Comparison of ENCODE assay signal across 9 mouse cellular contexts in the genomic region with DNA sequence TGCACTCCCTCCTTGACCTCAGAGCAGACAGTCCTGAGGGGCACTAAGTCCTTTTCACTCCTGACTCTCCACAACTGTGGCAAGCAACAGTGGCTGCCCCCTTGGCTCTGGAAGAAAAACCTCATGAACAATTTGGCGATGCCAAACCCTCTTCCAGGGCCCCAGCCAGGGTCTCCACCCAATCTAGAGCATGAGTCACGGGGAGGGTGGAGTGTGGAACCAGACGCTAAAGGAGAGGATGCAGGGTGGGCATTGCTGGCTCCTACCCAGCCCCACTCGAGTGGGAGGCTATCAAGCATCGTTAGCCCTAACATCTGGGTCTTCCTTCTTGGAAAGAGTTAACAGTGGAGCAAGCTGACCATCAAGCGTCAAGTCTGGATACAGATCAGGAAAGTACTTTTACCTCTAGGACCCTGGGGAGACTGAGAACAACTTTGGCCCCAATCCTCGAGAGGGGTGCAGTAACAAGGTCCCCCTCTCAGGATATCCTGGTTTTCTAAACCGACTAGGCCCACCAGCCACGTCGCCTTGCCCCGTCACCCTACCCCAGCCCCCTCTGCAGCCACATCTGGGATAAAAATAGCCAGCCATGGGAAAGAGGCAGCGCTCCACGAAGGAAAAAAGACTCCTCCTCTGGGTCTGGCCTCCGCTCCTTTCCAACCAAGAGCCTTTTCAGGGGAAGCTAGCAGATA. TPM values are rescaled to one million over a fixed set of nuclear protein-coding genes. Genes with fewer than 3 reads are reported as not detected.
DNase-seq lines count a peak whose midpoint lies in the region; ATAC-seq and TF ChIP-seq lines count a peak whose summit lies in the region.
"Had no signal": no experiment of that assay in that cellular context is flagged by ENCODE, and none has a peak within 500 bp of the region (broad histone marks: within the 10 kb centered on the region; RNA-seq: fewer than 3 reads in every experiment).

No protein-coding gene starts in this region.

- peak overlapping the region; percentile 94 for H3K4me2 ChIP-seq in embryonic facial prominence, embryonic 15.5 days (replicated peaks)
- H3K4me2 ChIP-seq in heart, embryonic 16.5 days (ENCODE audit: low read depth, low read length), result peak overlapping the region; percentile 93
- peak overlapping the region; percentile 98 for H3K4me2 ChIP-seq in limb, embryonic 14.5 days (replicated peaks; ENCODE audit: low read depth, low read length, severe bottlenecking)
- H3K4me2 ChIP-seq in myocyte (ENCODE audit: low read depth), result peak overlapping the region; percentile 88

- peak overlapping the region; percentile 73 for H3K4me3 ChIP-seq in C2C12 (ENCODE audit: insufficient read depth, poor library complexity, severe bottlenecking)
- peak overlapping the region; percentile 96 for H3K4me3 ChIP-seq in embryonic facial prominence, embryonic 15.5 days (replicated peaks)
- peak overlapping the region; percentile 92 for H3K4me3 ChIP-seq in heart, embryonic 16.5 days (ENCODE audit: low read length)
- peak overlapping the region; percentile 86 for H3K4me3 ChIP-seq in limb, embryonic 14.5 days (replicated peaks; ENCODE audit: low read length)
- peak overlapping the region; percentile 78 for H3K4me3 ChIP-seq in myocyte

- peaks cover 18% of the 10 kb centered on the region for H3K79me3 ChIP-seq in C2C12 (ENCODE audit: low read depth)

- H3K4me1 ChIP-seq in embryonic facial prominence, embryonic 15.5 days, result peaks cover 49% of the 10 kb centered on the region
- H3K4me1 ChIP-seq in heart, embryonic 16.5 days (ENCODE audit: control insufficient read depth, insufficient read depth, low read length), result peaks cover 36% of the 10 kb centered on the region
- H3K4me1 ChIP-seq in limb, embryonic 14.5 days (ENCODE audit: control insufficient read depth, insufficient read depth, low read length), result peaks cover 25% of the 10 kb centered on the region

- WGBS in embryonic facial prominence, embryonic 15.5 days, result 1% methylated on average over 14 of the region's 14 CpGs
- WGBS in heart, embryonic 16.5 days, result 1% methylated on average over 14 of the region's 14 CpGs
- 2% methylated on average over 14 of the region's 14 CpGs for WGBS in limb, embryonic 14.5 days

- no peak; the same call in 1 of the 2 replicates for ATAC-seq in embryonic facial prominence, embryonic 15.5 days (ENCODE audit: insufficient number of reproducible peaks, low FRiP score, low TSS enrichment, low read depth)
- peak; percentile 15; the same call in 1 of the 2 replicates for ATAC-seq in heart, embryonic 16.5 days (replicated peaks; ENCODE audit: extremely low read depth, insufficient read depth, low FRiP score)
- ATAC-seq in limb, embryonic 14.5 days (ENCODE audit: low FRiP score, low read depth), result no peak

- TF ChIP-seq POLR2A in limb, embryonic 14.5 days (IDR thresholded peaks at IDR 0.05; ENCODE audit: borderline replicate concordance, extremely low read depth, insufficient read depth, insufficient read length), result no peak
- TF ChIP-seq POLR2A in myocyte (IDR thresholded peaks at IDR 0.05; ENCODE audit: insufficient read length, low read depth), result peak; percentile 59

- TF ChIP-seq CTCF in C2C12 (IDR thresholded peaks at IDR 0.05; ENCODE audit: control insufficient read depth, insufficient read depth, insufficient read length), result no peak

- H3K79me2 ChIP-seq in C2C12 (ENCODE audit: control insufficient read depth, insufficient read depth), result peaks cover 66% of the 10 kb centered on the region
- H3K79me2 ChIP-seq in myocyte (ENCODE audit: control insufficient read depth, insufficient read depth), result peaks cover 34% of the 10 kb centered on the region

- H3K9me3 ChIP-seq in embryonic facial prominence, embryonic 15.5 days (replicated peaks), result no peaks in the 10 kb centered on the region
- H3K9me3 ChIP-seq in heart, embryonic 16.5 days (replicated peaks; ENCODE audit: control insufficient read depth, low read length), result no peaks in the 10 kb centered on the region
- H3K9me3 ChIP-seq in limb, embryonic 14.5 days (ENCODE audit: control insufficient read depth, low read length), result no peaks in the 10 kb centered on the region
- H3K9me3 ChIP-seq: G1E had no signal

- peak; percentile 24 for DNase-seq in cerebellum, adult 11 months
- no peak for DNase-seq in cerebellum, postnatal 4 days (ENCODE audit: low spot score in 2 of 2)
- peak; percentile 9 for DNase-seq in limb, embryonic 14.5 days (ENCODE audit: low spot score)
- DNase-seq in frontal cortex, postnatal 10 days (ENCODE audit: low spot score in 2 of 2), result no peak

- H3K27me3 ChIP-seq in C2C12 (ENCODE audit: control insufficient read depth, insufficient read depth, insufficient read length), result no peaks in the 10 kb centered on the region
- H3K27me3 ChIP-seq in embryonic facial prominence, embryonic 15.5 days, result no peaks in the 10 kb centered on the region
- no peaks in the 10 kb centered on the region for H3K27me3 ChIP-seq in heart, embryonic 16.5 days (ENCODE audit: control insufficient read depth, insufficient read depth, low read length)
- no peaks in the 10 kb centered on the region for H3K27me3 ChIP-seq in limb, embryonic 14.5 days (ENCODE audit: control insufficient read depth, insufficient read depth, low read length)
- H3K27me3 ChIP-seq in myocyte (ENCODE audit: control insufficient read depth, insufficient read depth, insufficient read length), result no peaks in the 10 kb centered on the region

- peak overlapping the region; percentile 98 for H3K27ac ChIP-seq in embryonic facial prominence, embryonic 15.5 days (replicated peaks)
- H3K27ac ChIP-seq in heart, embryonic 16.5 days (ENCODE audit: low read length), result peak overlapping the region; percentile 98
- peak overlapping the region; percentile 90 for H3K27ac ChIP-seq in limb, embryonic 14.5 days (replicated peaks; ENCODE audit: low read depth, low read length)

- peak overlapping the region; percentile 89 for H3K9ac ChIP-seq in embryonic facial prominence, embryonic 15.5 days
- peak overlapping the region; percentile 84 for H3K9ac ChIP-seq in heart, embryonic 16.5 days (ENCODE audit: low read length)
- peak overlapping the region; percentile 94 for H3K9ac ChIP-seq in limb, embryonic 14.5 days (ENCODE audit: low read depth, low read length, severe bottlenecking)

- H3ac ChIP-seq in C2C12 (ENCODE audit: control insufficient read depth, insufficient read length, low read depth) (peak overlapping the region; percentile 94), myocyte (ENCODE audit: control insufficient read depth, insufficient read length) (peak overlapping the region; percentile 76)

- peaks cover 21% of the 10 kb centered on the region for H3K36me3 ChIP-seq in C2C12 (ENCODE audit: control insufficient read depth, insufficient read depth)
- peaks cover 26% of the 10 kb centered on the region for H3K36me3 ChIP-seq in embryonic facial prominence, embryonic 15.5 days
- peaks cover 13% of the 10 kb centered on the region for H3K36me3 ChIP-seq in heart, embryonic 16.5 days (ENCODE audit: control insufficient read depth, insufficient read depth)
- peaks cover 22% of the 10 kb centered on the region for H3K36me3 ChIP-seq in limb, embryonic 14.5 days (ENCODE audit: control insufficient read depth, insufficient read depth, low read length)
- peaks cover 4% of the 10 kb centered on the region for H3K36me3 ChIP-seq in myocyte (ENCODE audit: control insufficient read depth, insufficient read depth)
- H3K36me3 ChIP-seq: G1E had no signal

TF ChIP-seq in C2C12, 6 proteins besides CTCF, POLR2A, EP300 and RAD21:
- TF ChIP-seq MYOG (IDR thresholded peaks at IDR 0.05; ENCODE audit: control insufficient read depth, extremely low read depth, insufficient read length), result no peak
- TF ChIP-seq USF1 (IDR thresholded peaks at IDR 0.05; ENCODE audit: low read depth), result no peak
- no peak for TF ChIP-seq CEBPB (IDR thresholded peaks at IDR 0.05; ENCODE audit: low read depth)
- TF ChIP-seq MYOD1 (IDR thresholded peaks at IDR 0.05; ENCODE audit: control insufficient read depth, insufficient read length, low read depth), result no peak
- TF ChIP-seq MAX (IDR thresholded peaks at IDR 0.05), result no peak
- no peak for TF ChIP-seq FOSL1 (IDR thresholded peaks at IDR 0.05; ENCODE audit: insufficient read depth, low read length, poor library complexity, severe bottlenecking)
TF ChIP-seq in C2C12: peak in this region for 0.

TF ChIP-seq in myocyte, 11 proteins besides CTCF, POLR2A, EP300 and RAD21 (continues in another document):
- TF ChIP-seq USF1 (IDR thresholded peaks at IDR 0.05; ENCODE audit: low read depth) (no peak), TCF3 (IDR thresholded peaks at IDR 0.05; ENCODE audit: insufficient read length, low read depth) (no peak), SRF (IDR thresholded peaks at IDR 0.05; ENCODE audit: control insufficient read depth, insufficient read length, low read depth) (no peak), MYOD1 (IDR thresholded peaks at IDR 0.05; ENCODE audit: control insufficient read depth in 1 of 3, insufficient read length in 2 of 3, low read depth in 2 of 3) (no peak), MYOG (IDR thresholded peaks at IDR 0.05; ENCODE audit: control insufficient read depth in 1 of 3, insufficient read depth in 1 of 3, insufficient read length in 2 of 3, low read depth in 2 of 3) (no peak), REST (IDR thresholded peaks at IDR 0.05; ENCODE audit: insufficient read depth, insufficient read length) (no peak)

RNA-seq across cellular contexts. Expression of a gene that starts 1.1 kb away (rescaled TPM):
- polyA plus RNA-seq in C2C12 (2012; fragmentation: generic; extraction: Trizol), result 26.8 TPM
- 19.0 and 19.3 TPM in 2 replicates for polyA plus RNA-seq in embryonic facial prominence, embryonic 15.5 days (2015; fragmentation: Nextera tagmentation; extraction: Ambion mirVana)
- 10.3 and 11.5 TPM in 2 replicates for polyA plus RNA-seq in heart, embryonic 16.5 days (2015; fragmentation: Nextera tagmentation; extraction: Ambion mirVana)
- 88.4 and 110 TPM in 2 replicates for polyA plus RNA-seq in limb, embryonic 14.5 days (2012; rRNA removed)
- polyA plus RNA-seq in limb, embryonic 14.5 days (2014; fragmentation: Nextera tagmentation; extraction: Ambion mirVana), result 20.5 and 24.6 TPM in 2 replicates
- 20.9 TPM for polyA plus RNA-seq in myocyte (2012; fragmentation: generic; extraction: Trizol)

RNA-seq across cellular contexts. Expression of a gene that starts 36.4 kb away (rescaled TPM):
- 296 TPM for polyA plus RNA-seq in C2C12 (2012; fragmentation: generic; extraction: Trizol)
- 145 and 152 TPM in 2 replicates for polyA plus RNA-seq in embryonic facial prominence, embryonic 15.5 days (2015; fragmentation: Nextera tagmentation; extraction: Ambion mirVana)
- 82.6 and 89.5 TPM in 2 replicates for polyA plus RNA-seq in heart, embryonic 16.5 days (2015; fragmentation: Nextera tagmentation; extraction: Ambion mirVana)
- polyA plus RNA-seq in limb, embryonic 14.5 days (2012; rRNA removed), result 110 and 121 TPM in 2 replicates
- polyA plus RNA-seq in limb, embryonic 14.5 days (2014; fragmentation: Nextera tagmentation; extraction: Ambion mirVana), result 135 and 139 TPM in 2 replicates
- 400 TPM for polyA plus RNA-seq in myocyte (2012; fragmentation: generic; extraction: Trizol)

RNA-seq across cellular contexts. Expression of a gene that starts 49.2 kb away (rescaled TPM):
- polyA plus RNA-seq in C2C12 (2012; fragmentation: generic; extraction: Trizol), result 1.2 TPM
- 3.4 and 3.6 TPM in 2 replicates for polyA plus RNA-seq in embryonic facial prominence, embryonic 15.5 days (2015; fragmentation: Nextera tagmentation; extraction: Ambion mirVana)
- polyA plus RNA-seq in heart, embryonic 16.5 days (2015; fragmentation: Nextera tagmentation; extraction: Ambion mirVana), result 1.1 TPM in 2 replicates
- 1.1 and 1.2 TPM in 2 replicates for polyA plus RNA-seq in limb, embryonic 14.5 days (2012; rRNA removed)
- polyA plus RNA-seq in limb, embryonic 14.5 days (2014; fragmentation: Nextera tagmentation; extraction: Ambion mirVana), result 1.3 and 1.5 TPM in 2 replicates
- polyA plus RNA-seq in myocyte (2012; fragmentation: generic; extraction: Trizol), result 0.91 TPM
- polyA plus RNA-seq: G1E had no signal

Comparison
In these comparisons a context has a peak if more than half of its experiments do, and no peak if none do; other contexts are left out.
1. DNase-seq: peak in cerebellum, adult 11 months (single experiment) and limb, embryonic 14.5 days (single experiment); none in cerebellum, postnatal 4 days (0 of 2) and frontal cortex, postnatal 10 days (0 of 2).
2. Peak in every context shown above with its lines, with median percentiles within 50 percentile points of each other: H3K4me3 ChIP-seq, H3K27ac ChIP-seq, H3K4me2 ChIP-seq and H3K9ac ChIP-seq.